Mouse (Mus musculus) testis, adult 2 months (tissue): Measurements from ENCODE around the gene Nacc2.

ENCODE experiments used
- CTCF ChIP-seq: fragments of 200-500 bp; IDR thresholded peaks from 2 replicates; pipeline ENCODE4 v1.5.1; 2012; ENCODE audit warnings: low read depth, mild to moderate bottlenecking, inconsistent platforms, low read length, moderate library complexity; ENCODE audit not compliant: control insufficient read depth, insufficient read depth, insufficient replicate concordance
- POLR2A ChIP-seq: fragments of 200-500 bp; IDR thresholded peaks from 2 replicates; pipeline ENCODE4 v1.6.1; 2012; ENCODE audit warnings: low read depth, mild to moderate bottlenecking, inconsistent platforms, low read length, moderate library complexity; ENCODE audit not compliant: control insufficient read depth

GRCm38 (mm10) chr2:26146337-26147042 lies 23.5 kb upstream of the Nacc2 start:
- TF ChIP-seq POLR2A: no peak
- no peak for TF ChIP-seq CTCF
